Mouse (Mus musculus) hematopoietic multipotent progenitor cell, adult 10-12 weeks (in vitro differentiated cells): ENCODE data around the gene Rdm1. TPM values are rescaled to one million over a fixed set of nuclear protein-coding genes. Genes with fewer than 3 reads are reported as not detected.

Experiments
- polyA plus RNA-seq: library from polyadenylated mRNA; stranded (reverse); fragments of >175 nt; gene quantifications from 2 replicates; pipeline ENCODE4 v1.2.3, GENCODE M21; 2012; ENCODE audit warnings: low replicate concordance

The Rdm1 gene
- polyA plus RNA-seq = 13.2 and 18.2 TPM in 2 replicates

DNA sequence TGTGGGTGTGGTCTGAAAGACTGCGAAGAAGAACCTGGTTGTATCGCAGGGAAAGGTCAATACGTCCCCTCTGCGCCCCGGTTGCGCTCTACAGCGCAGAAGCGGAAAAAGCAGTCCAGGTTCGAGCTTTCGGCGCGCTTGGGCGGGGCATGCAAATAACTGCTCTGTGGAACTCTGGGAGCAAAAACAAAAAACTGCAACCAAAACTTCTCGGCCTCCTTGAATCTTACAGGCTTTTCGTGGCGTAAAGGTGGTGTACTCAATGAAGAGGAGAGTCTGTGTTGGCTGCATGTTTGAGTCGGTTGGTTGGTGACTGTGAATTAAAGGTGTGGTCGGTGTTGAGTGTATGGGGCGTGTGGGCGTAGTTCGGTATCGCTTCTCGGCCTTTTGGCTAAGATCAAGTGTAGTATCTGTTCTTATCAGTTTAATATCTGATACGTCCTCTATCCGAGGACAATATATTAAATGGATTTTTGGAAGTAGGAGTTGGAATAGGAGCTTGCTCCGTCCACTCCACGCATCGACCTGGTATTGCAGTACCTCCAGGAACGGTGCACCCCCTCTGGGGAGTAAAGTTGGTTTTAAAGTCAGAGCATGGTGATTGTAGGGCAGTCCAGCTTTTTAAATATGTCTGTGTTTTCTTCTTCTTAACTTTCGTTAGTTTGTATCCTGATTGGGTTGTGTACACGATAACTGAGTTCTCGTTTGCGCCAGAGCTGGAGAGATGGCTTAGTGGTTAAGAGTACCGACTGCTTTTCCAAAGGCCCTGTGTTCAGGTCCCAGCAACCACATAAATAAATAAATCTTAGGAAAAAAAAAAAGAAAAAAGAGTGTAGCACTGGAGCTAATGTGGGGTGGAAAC is at the start of gene Rdm1:
Rdm1 (plus strand) TSS at position 201 of the 862 bp plus-strand sequence.

DNA sequence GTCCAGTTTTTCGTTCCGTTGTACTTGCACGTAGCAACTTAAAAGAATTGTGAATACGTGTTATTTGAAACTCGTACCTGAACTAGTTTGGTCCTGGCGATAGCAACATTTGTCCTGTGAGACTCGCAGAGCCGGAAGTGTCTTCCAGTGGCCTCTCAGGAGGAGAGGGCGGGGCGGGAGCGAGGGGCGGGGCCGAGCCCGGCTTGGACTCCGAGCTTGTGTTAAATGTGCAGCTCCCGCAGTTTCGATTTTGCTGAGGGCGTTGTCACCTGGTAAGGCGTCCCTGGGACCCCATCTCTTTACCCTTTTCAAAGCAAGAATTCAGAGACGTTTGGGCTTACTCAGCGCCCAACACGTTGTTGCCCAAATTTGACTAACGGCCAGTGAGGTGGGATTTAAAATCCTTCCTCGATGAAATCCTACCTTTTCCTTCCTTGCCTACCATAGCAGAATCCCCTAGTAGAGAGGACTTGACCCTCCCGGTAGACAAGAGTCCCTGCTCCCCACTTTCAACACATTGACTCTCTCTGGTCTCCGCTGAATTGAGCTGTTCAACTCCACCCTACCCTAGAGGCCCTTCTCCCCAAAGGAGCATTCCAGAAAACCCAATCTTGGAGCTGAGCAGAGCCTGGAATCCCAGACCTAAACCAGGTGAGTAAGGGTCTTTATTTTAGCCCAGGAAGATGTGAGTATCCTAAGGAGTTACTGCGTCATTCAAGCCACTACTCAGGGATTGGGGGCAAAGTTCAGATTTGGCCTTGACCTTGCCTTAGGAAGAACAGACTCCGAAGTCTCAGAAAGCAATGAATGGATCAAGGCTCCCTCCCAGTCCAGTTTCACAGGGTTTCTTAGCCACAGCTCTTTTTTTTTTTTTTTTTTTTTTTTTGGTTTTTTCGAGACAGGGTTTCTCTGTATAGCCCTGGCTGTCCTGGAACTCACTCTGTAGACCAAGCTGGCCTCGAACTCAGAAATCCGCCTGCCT is 44.6 kb upstream of the Rdm1 start, which contains the start of gene Tmem106a:
Tmem106a (plus strand) TSS at position 189 of the 982 bp plus-strand sequence.

GRCm38 (mm10) chr11:101599156-101599555 is 27.8 kb upstream of the Rdm1 start, which contains the start of gene Gm11634:
TSS of gene Gm11634 (minus strand) at chr11:101599256.

DNA sequence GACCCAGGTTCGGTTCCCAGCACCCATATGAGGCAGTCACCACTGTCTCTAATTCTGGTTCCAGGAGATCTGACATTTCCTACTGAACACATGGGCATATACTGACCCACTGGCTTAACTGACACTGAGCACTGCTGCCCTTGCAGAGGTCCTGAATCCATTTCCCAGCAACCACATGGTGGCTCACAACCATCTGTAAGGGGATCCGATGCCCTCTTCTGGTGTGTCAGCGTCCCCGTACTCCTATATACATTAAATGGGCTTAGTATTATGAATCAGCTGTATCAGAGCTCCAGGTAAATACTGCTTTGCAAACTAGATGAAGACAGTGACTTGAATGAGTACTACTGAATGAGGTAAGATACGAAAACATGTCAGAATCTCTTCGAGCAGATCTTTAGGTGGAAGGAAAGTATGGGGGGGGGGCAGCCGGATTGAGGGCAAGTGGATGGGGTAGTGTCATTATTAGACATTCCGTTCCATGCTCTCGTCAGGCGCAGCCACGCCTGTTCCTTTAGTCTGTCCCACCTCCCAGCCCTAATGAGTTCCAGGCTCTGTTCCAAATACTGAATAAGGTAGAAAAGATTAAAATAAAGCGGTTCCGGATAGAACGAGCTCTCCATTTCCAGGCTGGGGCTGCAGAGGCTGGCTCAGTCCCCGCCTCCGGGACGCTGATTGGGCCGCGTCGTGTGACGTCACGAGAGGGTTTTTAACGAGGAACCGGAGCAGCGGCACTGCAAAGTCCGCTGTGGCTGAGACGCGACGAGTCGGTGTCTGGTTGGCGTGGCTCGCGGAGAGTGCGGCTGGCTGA is 38.0 kb downstream of the Rdm1 start, which contains the start of gene Arl4d:
Arl4d (plus strand) TSS at position 717 of the 811 bp plus-strand sequence.

Other genes starting within 250 kb of the Rdm1 start
- 23.1 and 23.2 TPM in 2 replicates for gene Aarsd1, start 209.6 kb upstream of the Rdm1 start, polyA plus RNA-seq
- 0.30 and 2.2 TPM in 2 replicates for gene Gm27029, start 202.4 kb upstream of the Rdm1 start, polyA plus RNA-seq
- gene Rundc1, start 202.1 kb upstream of the Rdm1 start, polyA plus RNA-seq = 9.5 and 10.3 TPM in 2 replicates
- 1.2 and 4.5 TPM in 2 replicates for gene Ptges3l, start 201.9 kb upstream of the Rdm1 start, polyA plus RNA-seq
- gene Rpl27, start 184.9 kb upstream of the Rdm1 start, polyA plus RNA-seq = 88.8 and 644 TPM in 2 replicates
- gene Ifi35, start 178.8 kb upstream of the Rdm1 start, polyA plus RNA-seq = 53.8 and 61.8 TPM in 2 replicates
- 0.97 and 1.5 TPM in 2 replicates for gene Rnd2, start 162.2 kb upstream of the Rdm1 start, polyA plus RNA-seq
- 40.0 and 79.5 TPM in 2 replicates for gene Vat1, start 161.0 kb upstream of the Rdm1 start, polyA plus RNA-seq
- 0.47 and 4.7 TPM in 2 replicates for gene Brca1, start 75.2 kb upstream of the Rdm1 start, polyA plus RNA-seq
- 70.1 and 109 TPM in 2 replicates for gene Nbr1, start 75.0 kb upstream of the Rdm1 start, polyA plus RNA-seq
- gene Tmem106a, start 45.0 kb upstream of the Rdm1 start, polyA plus RNA-seq = 5.0 and 16.6 TPM in 2 replicates
- gene Gm11634, start 27.9 kb upstream of the Rdm1 start, polyA plus RNA-seq = not detected in 2 replicates
- gene Arl4d, start 38.3 kb downstream of the Rdm1 start, polyA plus RNA-seq = 11.1 and 18.4 TPM in 2 replicates
- 12.2 and 15.7 TPM in 2 replicates for gene Dhx8, start 105.7 kb downstream of the Rdm1 start, polyA plus RNA-seq
- gene Etv4, start 158.2 kb downstream of the Rdm1 start, polyA plus RNA-seq = 0.19 and 0.66 TPM in 2 replicates